Mouse (Mus musculus) 3134 (cell line): Measurements from ENCODE around the gene Fbxw4.
A peak's percentile ranks its signal among the peaks of the same experiment; 100 is the strongest.

Experiments used
- DNase-seq: peaks from one replicate; pipeline ENCODE4 v3.0.0-alpha.2; 2011; ENCODE audit warnings: low spot score; ENCODE audit not compliant: insufficient read length; ENCODE audit errors: extremely low read depth

Gene Fbxw4

DNA sequence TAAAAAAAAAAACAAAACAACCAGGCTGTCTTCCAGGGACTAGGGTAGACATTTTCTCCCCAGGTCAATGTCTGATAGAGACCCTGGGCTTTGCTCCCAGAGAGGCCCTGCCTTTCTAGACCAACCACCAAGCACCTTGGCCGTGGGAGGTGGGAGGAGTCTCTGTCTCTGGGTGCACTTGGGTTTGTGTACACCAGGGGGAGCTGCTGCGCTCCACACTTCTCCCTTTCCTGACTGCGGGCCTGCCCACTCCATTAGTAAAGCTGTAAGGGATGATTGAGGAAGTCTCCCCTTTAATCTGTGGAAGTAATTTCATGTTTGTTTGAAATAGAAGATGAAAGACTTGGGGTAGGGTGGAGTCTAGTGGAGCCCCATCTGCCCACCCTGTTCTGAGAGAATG is 78.9 kb downstream of the Fbxw4 start:
- peak; percentile 46 for DNase-seq

DNA sequence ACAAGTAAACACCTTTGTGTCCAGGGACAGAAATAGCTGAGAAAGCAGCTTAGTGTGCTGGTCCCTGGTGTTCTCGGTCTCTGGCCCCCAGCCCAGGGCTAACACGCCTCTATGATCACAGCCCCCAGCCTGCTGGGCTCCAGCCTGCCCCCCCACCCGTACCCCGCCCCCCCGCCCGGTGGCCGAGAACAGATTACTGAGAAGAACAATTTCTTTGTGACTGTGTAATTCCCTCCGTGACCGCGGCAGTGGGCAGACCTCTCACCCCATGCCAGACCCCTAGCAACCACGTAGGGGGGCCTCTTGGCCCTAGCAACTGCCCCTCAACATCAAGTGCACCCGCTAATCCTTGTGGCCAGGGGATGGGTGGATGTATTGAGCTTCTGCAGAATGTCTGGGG is 79.9 kb downstream of the Fbxw4 start:
- no peak for DNase-seq

- DNase-seq = no peak
These were observed 80.7 kb downstream of the Fbxw4 start for GRCm38 (mm10) chr19:45579416-45579815.

GRCm38 (mm10) chr19:45578976-45579375 is 81.1 kb downstream of the Fbxw4 start:
- DNase-seq = no peak

- DNase-seq = no peak
These were observed 82.9 kb downstream of the Fbxw4 start for GRCm38 (mm10) chr19:45577141-45577750.

DNA sequence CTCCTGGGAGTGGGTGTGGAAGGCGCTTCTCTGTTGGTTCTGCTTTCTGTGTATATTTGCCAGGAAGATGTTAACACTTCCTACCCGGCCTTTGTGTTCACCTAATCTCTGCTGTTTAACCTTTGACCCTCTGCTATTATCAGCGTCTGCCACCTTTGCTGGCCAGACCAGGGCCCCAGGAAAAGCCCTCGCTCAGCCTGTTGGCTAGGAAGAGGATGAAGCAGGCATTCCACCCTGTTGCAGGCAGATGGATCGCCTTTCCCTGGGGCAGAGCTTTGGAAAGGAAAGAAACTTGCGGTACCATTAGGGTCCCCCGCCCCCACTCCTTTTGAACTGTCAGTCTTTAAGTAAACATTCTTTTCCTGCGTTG is 84.5 kb downstream of the Fbxw4 start:
- no peak for DNase-seq

GRCm38 (mm10) chr19:45574941-45575631 is 85.0 kb downstream of the Fbxw4 start:
- no peak for DNase-seq

GRCm38 (mm10) chr19:45574339-45574898 is 85.7 kb downstream of the Fbxw4 start:
- DNase-seq = no peak

DNA sequence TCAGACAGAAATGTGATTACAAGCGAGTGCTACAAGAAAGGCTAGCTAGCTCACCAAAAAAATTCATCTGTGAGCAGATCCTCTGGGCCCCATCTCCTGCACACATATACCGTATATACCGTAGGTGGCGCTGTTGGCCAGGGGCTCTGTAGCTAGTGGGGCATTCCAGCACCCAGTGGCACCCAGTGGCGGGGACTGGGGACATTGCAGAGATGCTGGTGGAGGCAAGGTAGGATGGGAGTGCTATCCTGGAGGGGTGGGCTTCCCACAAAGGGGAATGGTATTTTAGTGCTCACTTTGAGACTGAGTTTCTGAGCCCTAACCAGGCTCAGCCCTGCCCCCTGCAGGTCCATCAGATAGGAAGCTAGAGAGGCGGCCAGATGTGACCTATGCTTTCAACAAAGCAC is 86.2 kb downstream of the Fbxw4 start:
- DNase-seq = peak; percentile 62

DNA sequence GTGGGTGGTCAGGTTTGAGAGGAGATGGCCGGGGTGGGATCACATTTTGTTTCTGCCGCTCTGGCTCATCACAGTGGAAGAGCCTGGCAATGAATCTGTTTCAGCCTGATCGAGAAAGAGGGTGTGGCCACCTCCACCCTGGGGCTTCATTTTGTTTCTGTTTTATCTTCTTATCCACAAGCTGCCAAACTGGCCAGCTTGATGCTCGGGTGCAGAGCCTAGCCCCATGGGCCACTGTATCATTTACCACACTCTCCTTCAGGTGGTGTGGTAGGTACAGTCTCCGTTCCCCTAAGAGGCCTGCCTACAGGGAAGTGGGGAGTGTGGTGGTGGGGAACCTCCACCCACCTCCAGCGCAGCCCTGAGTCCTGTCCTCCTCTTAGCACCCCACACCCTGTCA is 87.1 kb downstream of the Fbxw4 start:
- no peak for DNase-seq

DNA sequence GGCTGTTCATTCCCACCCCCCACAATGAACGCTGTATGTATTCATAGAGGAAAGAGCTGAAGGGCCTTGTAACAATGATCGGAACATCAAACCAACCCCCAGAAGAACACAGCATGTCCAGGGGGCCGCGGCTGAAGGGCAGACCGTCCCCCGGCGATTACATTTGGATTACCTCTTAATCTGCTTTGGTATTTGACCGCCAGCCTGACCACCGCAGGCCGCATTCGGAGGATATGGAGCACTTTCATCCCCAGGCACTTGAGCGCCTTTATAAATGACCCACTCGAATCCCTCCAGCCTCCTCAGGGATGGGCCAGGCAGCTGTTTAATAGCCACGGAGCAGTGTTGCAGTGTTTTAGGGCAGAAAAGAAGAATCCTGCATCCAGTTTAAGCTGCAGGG is 92.7 kb downstream of the Fbxw4 start:
- DNase-seq = no peak

- DNase-seq = no peak
These were observed 94.0 kb downstream of the Fbxw4 start for GRCm38 (mm10) chr19:45565925-45566715.

DNA sequence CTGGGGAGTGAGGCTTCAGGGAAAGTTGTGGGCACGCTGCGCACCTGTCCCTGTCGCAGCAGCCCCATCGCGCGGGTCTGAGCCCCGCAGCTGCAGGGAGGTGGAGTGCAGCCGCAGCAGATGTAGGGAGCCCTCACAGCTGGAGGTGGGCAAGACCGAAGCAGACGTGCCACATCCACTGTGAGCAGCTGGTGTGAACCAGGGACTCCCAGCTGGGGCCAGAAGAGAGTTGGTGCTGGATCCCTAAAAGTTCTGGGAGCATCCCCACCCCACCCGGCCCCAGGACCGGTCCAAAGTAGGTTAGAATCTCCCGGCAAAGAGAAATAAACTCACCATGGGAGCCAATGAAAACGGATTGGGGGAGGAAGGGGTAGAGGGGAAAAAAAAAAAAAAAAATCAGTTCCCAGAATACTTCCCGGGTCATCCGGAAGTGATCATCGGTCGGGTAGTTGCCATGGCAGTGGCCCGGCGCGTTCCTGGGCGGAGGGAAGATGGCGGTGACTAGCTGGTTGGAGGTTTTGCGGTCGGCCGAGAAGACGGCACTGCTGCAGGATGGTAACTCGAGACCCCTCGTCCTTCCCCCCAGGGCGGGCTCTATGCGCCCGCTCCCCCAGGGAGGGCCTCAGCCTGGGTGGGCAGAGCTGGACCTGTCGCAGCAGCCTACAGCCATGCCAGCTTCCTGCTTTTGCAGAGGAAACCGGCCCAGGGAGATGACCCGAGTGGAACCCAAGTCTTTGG is 99.8 kb downstream of the Fbxw4 start, which contains the start of the genes Poll and Gm17018:
Gene Poll (minus strand): TSS at position 379 of the 738 bp plus-strand sequence.
Gene Gm17018 (plus strand): TSS at position 463 of the 738 bp plus-strand sequence.
- peak; percentile 85 for DNase-seq

DNA sequence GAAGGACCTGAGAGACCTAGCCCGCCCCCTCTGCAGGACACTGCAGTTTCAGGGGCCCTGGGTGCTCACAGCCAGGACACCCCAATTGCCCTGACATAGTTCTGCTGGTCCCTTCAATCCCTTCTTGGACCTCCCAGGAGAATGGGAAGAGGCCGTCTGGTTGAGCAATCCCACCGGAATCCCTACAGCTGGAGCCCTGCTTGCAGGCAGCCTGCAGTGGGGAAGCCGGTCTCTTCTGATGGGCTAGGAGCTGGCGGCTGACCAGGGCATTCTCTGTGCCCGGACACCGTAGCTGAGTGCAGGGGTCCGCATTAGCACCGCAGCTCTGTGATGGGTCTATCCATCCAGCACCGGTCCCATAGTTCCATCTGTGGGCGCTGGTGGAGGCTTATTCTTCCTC is 106.0 kb downstream of the Fbxw4 start:
- DNase-seq = no peak

DNA sequence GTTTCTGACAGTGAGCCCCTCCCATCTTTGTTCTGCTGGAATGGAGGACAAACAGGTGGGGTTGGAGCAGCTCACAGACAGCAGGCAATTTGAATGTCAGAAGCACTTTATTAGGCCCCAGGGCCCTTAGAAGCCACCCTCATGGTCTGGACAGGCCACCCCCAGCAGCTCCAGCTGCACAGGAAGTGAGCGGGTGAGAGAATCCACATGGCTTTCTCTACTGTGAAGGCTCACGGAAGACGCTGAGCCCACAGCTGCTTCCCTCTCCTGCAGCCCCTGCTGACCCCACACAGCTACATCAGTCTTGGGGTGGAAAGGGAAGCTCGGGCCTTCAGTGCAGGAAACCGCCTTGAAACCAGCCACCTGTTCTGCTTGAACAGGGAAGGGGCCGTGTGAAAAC is 107.9 kb downstream of the Fbxw4 start:
- DNase-seq = no peak

GRCm38 (mm10) chr19:45549948-45550347 is 110.2 kb downstream of the Fbxw4 start:
- no peak for DNase-seq

GRCm38 (mm10) chr19:45549128-45549915 is 110.8 kb downstream of the Fbxw4 start:
- no peak for DNase-seq

DNA sequence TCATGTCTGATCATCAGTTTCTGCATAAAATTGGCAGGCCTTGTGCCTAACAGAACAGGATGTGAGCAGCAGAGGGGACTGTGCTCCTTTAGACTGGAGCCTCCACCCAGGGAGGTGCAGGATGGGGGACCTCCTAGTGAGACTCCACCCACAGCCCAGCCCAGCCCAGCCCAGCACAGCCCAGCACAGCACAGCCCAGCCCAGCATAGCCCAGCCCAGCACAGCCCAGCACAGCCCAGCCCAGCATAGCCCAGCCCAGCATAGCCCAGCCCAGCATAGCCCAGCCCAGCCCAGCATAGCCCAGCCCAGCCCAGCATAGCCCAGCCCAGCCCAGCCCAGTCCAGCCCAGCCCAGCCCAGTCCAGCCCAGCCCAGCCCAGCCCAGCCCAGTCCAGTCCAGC is 111.9 kb downstream of the Fbxw4 start:
- peak; percentile 42 for DNase-seq

GRCm38 (mm10) chr19:45544925-45545321 is 115.2 kb downstream of the Fbxw4 start:
- DNase-seq = peak; percentile 74
